Mouse (Mus musculus) cerebellum, adult (tissue): Measurements from ENCODE around the gene Hist1h2ak.
"Not testable (repeated sequence)": the region's sequence is repeated elsewhere in the genome, so short reads cannot be mapped to it uniquely, and the experiment has no call there.

Experiments used
- ATAC-seq: cut with Nextera tagmentation; 2 replicates; pipeline ENCODE4 v1.9.2; 2017; ENCODE audit warnings: mild to moderate bottlenecking, moderate library complexity, mixed read lengths; ENCODE audit not compliant: insufficient number of reproducible peaks, low FRiP score, low TSS enrichment

The Hist1h2ak gene

GRCm38 (mm10) chr13:21753524-21754285, at the start of gene Hist1h2ak, which contains the start of gene Hist1h2bn:
Hist1h2ak (minus strand) TSS chr13:21753827.
Hist1h2bn (plus strand) TSS chr13:21754123.
- ATAC-seq, result peak; percentile 98

DNA sequence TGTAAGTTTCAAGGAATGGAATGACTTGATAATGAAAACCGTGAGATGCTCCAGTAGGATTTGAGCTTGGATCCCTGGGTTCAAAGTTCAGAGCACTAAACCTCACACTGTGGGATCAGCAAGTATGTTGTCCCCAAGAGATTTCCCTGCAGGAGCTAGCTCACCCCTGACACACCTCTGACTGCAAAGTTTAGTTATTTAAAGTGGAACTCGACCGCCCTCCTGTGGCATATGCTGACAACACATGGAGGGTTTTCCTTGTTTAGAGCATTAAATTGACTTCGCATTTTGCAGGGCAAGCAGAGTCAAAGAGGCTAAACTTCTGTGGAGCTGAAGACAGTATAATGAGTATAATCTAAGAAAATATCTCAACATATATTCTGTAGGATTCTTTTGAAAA, 49.4 kb upstream of the Hist1h2ak start:
- not testable (repeated sequence) for ATAC-seq

DNA sequence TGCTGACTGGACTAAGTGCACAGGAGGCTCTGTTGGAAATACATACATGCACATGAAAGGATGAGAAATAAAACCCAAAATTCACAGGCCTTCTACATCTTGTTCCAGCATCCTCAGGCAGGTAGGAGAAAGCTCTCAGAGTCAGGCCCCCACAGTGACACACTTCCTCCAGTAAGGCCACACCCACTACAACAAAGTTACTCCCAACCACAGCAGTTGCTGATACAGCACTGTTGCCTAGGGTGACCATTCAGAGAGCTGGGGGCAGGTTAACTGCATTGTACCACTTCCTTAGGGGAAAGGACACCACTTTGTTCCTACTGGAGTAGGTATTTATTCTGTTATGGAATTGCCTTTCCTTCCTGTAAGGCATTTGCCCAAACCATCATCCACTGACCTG, 43.5 kb upstream of the Hist1h2ak start:
- not testable (repeated sequence) for ATAC-seq

DNA sequence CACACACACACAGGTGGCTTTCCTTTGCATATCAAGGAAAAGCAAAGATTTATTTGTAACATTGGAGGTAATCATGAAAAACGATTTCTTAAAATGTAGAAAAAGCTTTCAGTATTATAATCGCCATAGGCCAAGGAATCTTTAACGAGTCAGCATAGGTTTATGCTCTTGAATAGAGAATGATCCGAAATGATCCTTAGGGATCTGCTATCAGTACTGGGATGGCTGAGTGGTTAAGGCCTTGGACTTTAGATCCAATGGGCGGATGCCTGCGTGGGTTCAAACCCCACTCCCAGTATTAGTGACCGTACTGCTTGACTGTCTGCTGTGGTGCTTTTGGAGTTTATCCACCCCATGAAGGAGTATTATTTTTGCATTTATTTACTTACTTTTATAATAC, 42.0 kb upstream of the Hist1h2ak start:
- no peak for ATAC-seq

DNA sequence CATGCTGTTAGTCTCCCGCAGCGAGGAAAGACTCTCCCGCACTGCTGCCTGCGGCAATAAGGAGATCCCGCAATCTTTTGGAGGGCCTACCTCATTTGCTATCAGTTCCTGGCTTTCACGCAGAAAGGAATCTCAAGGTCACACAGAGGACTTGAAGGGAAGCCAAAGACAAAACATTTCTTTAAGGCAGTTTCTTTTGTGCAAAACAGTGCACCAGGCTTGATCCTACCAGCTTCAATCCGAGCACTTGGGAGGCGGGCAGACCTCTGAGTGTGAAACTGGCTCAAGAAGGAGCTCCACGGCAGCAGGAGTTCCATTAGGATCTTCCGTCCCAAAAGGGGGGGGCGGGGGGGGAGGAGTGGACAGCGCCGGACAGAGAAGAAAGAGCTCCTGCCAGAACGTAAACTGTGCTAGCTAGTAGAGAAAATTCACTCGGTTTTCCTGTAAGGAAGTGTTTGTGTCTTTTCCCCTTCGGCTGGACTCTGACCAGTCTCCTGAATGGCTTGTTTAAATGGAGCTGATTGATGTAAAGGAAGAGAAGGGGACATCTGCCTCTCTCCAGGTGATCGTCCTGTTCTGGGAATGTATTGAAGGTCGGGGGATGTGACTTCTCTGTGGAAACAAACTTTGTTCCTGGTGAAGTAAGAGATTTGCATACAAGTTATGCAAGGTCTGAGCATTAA, 37.1 kb upstream of the Hist1h2ak start:
- no peak for ATAC-seq

DNA sequence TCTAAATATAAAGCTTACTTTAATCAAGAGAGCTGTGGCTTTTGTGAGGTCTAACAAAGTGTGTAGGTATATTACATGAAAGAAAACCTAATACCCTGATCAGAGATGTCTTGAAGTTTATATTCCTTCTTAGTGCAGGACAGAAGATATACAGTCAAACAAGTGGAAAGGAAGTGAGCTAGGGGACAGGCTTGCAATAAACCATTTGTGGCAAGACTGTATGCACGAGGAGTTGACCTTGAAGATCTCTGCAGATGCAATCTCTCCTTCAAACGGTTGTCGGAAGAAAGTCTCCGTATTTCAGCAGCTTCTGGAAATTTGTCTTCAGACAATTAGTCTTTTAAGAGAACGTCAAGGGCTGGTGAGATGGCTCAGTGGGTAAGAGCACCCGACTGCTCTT, 36.3 kb upstream of the Hist1h2ak start:
- no peak for ATAC-seq

DNA sequence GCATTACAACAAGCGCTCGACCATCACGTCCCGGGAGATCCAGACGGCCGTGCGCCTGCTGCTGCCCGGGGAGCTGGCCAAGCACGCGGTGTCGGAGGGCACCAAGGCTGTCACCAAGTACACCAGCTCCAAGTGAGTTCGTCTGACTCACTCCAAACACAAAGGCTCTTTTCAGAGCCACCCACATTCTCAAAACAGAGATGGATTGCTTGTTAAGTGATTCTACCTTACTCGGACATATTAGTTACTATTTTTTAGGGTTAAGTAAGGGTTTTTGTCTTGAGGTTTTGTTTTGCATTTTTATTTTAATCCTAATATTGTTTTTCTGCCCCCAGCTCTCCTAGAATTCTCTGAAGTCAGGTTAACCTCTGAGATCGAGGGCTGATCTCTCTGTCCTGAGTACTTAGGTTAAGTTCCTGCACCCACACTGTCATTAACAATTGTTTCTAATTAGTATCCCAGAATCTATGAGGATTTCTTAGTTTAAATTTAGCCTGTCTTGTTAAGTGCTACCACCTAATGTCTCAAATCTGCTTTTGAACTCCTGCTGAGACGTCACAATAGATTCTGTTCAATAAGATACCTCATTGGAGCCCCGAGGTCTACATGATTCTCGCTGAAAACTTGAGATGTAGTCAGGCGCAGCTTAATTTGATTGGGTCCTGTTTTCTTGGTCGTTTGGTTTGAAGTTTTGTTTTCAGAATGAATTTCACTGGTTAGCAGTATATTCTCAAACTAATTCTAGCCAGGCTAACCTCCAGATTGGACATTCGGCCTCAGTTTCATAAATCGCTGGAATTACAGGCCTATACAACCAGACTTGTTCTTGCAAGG, 34.4 kb upstream of the Hist1h2ak start:
- no peak for ATAC-seq

DNA sequence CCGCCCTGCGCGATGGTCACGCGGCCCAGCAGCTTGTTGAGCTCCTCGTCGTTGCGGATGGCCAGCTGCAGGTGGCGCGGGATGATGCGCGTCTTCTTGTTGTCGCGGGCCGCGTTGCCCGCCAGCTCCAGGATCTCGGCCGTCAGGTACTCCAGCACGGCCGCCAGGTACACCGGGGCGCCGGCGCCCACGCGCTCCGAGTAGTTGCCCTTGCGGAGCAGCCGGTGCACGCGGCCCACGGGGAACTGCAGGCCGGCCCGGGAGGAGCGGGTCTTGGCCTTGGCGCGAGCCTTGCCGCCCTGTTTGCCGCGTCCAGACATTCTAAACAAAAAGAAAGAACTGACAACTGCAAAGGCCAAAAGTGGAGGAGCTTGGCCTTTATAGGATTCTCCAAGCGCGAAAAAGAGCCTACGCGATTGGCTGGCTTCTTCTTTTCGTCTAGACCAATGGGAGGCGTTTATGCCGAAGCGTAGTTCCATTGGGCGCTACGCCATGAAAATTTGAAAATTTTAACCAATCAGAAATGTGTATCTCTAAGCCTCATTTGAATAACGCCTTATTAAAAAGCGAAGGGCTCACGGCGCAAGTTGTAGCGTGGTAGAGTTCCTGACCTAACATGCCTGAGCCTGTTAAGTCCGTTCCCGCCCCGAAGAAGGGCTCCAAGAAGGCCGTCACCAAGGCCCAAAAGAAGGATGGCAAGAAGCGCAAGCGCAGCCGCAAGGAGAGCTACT, 33.4 kb upstream of the Hist1h2ak start, which contains the start of the genes Hist1h2an and Hist1h2bp:
Gene Hist1h2an (minus strand): TSS at position 320 of the 731 bp plus-strand sequence.
Gene Hist1h2bp (plus strand): TSS at position 563 of the 731 bp plus-strand sequence.
- ATAC-seq, result peak; percentile 97

GRCm38 (mm10) chr13:21786189-21786898, 32.7 kb upstream of the Hist1h2ak start:
- ATAC-seq, result no peak

GRCm38 (mm10) chr13:21784311-21784710, 30.7 kb upstream of the Hist1h2ak start:
- no peak for ATAC-seq

DNA sequence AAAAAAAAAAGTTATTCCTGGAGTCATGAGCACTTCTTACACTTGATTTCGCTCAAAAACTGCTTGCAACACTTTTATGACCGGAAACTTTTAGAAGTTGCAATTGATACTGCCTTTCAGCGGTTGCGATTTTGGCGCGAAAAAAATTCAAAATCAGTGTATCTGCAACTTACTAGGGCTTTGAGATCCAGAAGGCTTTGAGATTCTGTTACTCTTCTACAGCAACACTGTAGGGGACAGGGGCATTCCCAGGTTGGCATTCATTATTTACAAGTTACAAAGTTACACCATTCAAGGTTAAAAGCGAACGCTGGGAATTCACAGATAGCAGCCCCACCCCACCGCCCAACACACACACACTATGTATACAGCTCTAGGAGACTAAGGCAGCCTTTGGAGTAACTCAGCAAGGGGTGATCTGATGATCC, 30.1 kb upstream of the Hist1h2ak start:
- ATAC-seq, result no peak

GRCm38 (mm10) chr13:21783255-21783617, 29.6 kb upstream of the Hist1h2ak start, which contains the start of gene Hist1h3i:
Hist1h3i (minus strand) TSS chr13:21783370.
- ATAC-seq, result peak; percentile 80

- ATAC-seq, result not testable (repeated sequence)
Observed at GRCm38 (mm10) chr13:21782361-21783254, 29.0 kb upstream of the Hist1h2ak start.

DNA sequence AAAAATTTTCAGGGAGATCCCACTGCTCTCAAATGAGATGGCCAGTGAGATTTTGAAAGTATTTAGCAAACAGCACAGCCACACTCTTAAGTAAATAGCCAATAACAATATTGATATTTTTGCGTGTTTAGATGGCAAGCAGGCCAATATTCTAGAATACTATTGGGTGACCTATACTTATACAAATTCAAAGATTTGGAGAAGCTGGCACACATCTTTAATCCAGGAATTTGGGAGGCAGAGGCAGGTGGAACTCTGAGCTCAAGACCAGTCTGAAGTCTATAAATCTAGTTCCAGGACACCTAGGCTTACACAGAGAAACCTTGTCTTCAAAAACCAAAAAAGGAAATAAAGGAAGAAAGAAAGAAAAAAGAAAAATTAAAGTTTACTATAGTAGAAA, 28.0 kb upstream of the Hist1h2ak start:
- no peak for ATAC-seq

- no peak for ATAC-seq
Observed at GRCm38 (mm10) chr13:21781021-21781555, 27.5 kb upstream of the Hist1h2ak start.

- ATAC-seq, result peak; percentile 71
Observed at GRCm38 (mm10) chr13:21779767-21780731, 26.4 kb upstream of the Hist1h2ak start, which contains the start of gene Hist1h1b. Hist1h1b (minus strand) TSS chr13:21780625.
